Mouse (Mus musculus): ENCODE data around the gene Kif21a.

DNA sequence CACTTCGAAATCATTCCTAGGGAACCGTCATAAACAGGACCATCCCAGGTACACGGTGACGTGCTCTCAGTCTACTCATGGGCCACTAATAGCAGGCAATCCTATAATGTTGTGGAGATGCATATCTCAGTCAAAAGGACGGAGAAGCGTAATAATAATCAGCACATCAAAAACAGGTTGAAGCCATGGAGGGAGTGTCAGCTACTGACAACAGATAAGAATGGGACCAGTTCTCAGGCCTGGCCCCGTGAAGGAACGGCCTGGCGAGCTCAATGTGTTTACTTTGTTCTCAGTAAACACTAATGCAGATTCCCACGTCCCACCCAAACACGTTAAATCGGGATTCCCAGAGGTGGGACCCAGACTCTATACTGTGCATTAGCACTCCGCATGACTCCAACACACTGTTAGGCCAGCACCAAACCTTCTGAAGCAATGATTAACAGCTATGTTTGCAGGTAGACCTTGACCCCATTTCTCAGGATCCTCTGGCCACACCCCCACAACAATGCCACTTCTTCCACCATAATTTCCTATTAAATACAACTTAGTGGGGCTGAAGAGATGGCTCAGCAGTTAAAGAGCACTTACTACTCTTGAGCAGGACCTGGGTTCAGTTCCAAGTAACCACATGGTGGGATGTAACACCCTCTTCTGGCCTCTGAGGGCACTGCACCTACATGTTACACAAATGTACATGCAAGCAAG is 42.5 kb downstream of the Kif21a start:
- TF ChIP-seq CTCF (IDR thresholded peaks at IDR 0.05; ENCODE audit: control insufficient read depth, insufficient read depth, insufficient read length) (no peak), CEBPB (IDR thresholded peaks at IDR 0.05; ENCODE audit: low read depth) (no peak), USF1 (IDR thresholded peaks at IDR 0.05; ENCODE audit: low read depth) (no peak), MAX (IDR thresholded peaks at IDR 0.05) (no peak), MYOD1 (IDR thresholded peaks at IDR 0.05; ENCODE audit: control insufficient read depth, insufficient read length, low read depth) (no peak), MYOG (IDR thresholded peaks at IDR 0.05; ENCODE audit: control insufficient read depth, extremely low read depth, insufficient read length) (no peak), FOSL1 (IDR thresholded peaks at IDR 0.05; ENCODE audit: insufficient read depth, low read length, poor library complexity, severe bottlenecking) (no peak)

Data from C2C12 (cell line).